Mouse (Mus musculus) myocyte (in vitro differentiated cells): ENCODE measurements around the gene H2-K1. TPM values are rescaled to one million over a fixed set of nuclear protein-coding genes. Genes with fewer than 3 reads are reported as not detected.
A peak's percentile ranks its signal among the peaks of the same experiment; 100 is the strongest.

Source experiments
- H3K27me3 ChIP-seq: one replicate; pipeline ENCODE4 v1.6.1; 2011; ENCODE audit not compliant: control insufficient read depth, insufficient read depth, insufficient read length
- H3K36me3 ChIP-seq: one replicate; pipeline ENCODE4 v1.6.1; 2011; ENCODE audit not compliant: control insufficient read depth, insufficient read depth
- H3K4me2 ChIP-seq: one replicate; pipeline ENCODE4 v1.6.1; 2011; ENCODE audit warnings: low read depth, control low read depth
- H3K4me3 ChIP-seq: one replicate; pipeline ENCODE4 v1.5.1; 2011; ENCODE audit warnings: mild to moderate bottlenecking, control low read depth, moderate library complexity
- H3K79me2 ChIP-seq: one replicate; pipeline ENCODE4 v1.6.1; 2011; ENCODE audit not compliant: control insufficient read depth, insufficient read depth
- H3ac ChIP-seq: one replicate; pipeline ENCODE4 v1.6.1; 2011; ENCODE audit not compliant: control insufficient read depth, insufficient read length
- CEBPB ChIP-seq: IDR thresholded peaks from 2 replicates; pipeline ENCODE4 v1.6.1; 2011; ENCODE audit warnings: mild to moderate bottlenecking, moderate library complexity; ENCODE audit not compliant: poor library complexity, insufficient read depth, severe bottlenecking
- E2F4 ChIP-seq: IDR thresholded peaks from one replicate; pipeline ENCODE4 v1.6.1; 2011; ENCODE audit warnings: mild to moderate bottlenecking, control low read depth, moderate library complexity; ENCODE audit not compliant: insufficient read depth
- MAX ChIP-seq: IDR thresholded peaks from one replicate; pipeline ENCODE4 v1.6.1; 2011; ENCODE audit warnings: low read depth, mild to moderate bottlenecking, control low read depth
- MYOD1 ChIP-seq, 3 experiments: IDR thresholded peaks; one replicate each; pipeline ENCODE4 v1.6.1; 2011; ENCODE audit warnings: control low read depth in 2 of 3, low read depth in 2 of 3, mild to moderate bottlenecking in 2 of 3, moderate library complexity in 1 of 3; ENCODE audit not compliant: insufficient read length in 2 of 3, control insufficient read depth in 1 of 3
- MYOG ChIP-seq, 3 experiments: IDR thresholded peaks; one replicate each; pipeline ENCODE4 v1.6.1; 2011; ENCODE audit warnings: control low read depth in 2 of 3, low read depth in 2 of 3, mild to moderate bottlenecking in 2 of 3; ENCODE audit not compliant: insufficient read length in 2 of 3, control insufficient read depth in 1 of 3, insufficient read depth in 1 of 3
- POLR2A ChIP-seq: IDR thresholded peaks from one replicate; pipeline ENCODE4 v1.6.1; 2011; ENCODE audit warnings: low read depth, mild to moderate bottlenecking, control low read depth, moderate library complexity; ENCODE audit not compliant: insufficient read length
- POLR2AphosphoS2 ChIP-seq: IDR thresholded peaks from one replicate; pipeline ENCODE4 v1.6.1; 2011; ENCODE audit warnings: low read depth, control low read depth; ENCODE audit not compliant: insufficient read length
- REST ChIP-seq: IDR thresholded peaks from one replicate; pipeline ENCODE4 v1.6.1; 2011; ENCODE audit warnings: mild to moderate bottlenecking, control low read depth, moderate library complexity; ENCODE audit not compliant: insufficient read depth, insufficient read length
- SRF ChIP-seq: IDR thresholded peaks from one replicate; pipeline ENCODE4 v1.6.1; 2011; ENCODE audit warnings: low read depth; ENCODE audit not compliant: control insufficient read depth, insufficient read length
- TCF12 ChIP-seq: IDR thresholded peaks from one replicate; pipeline ENCODE4 v1.6.1; 2011; ENCODE audit warnings: mild to moderate bottlenecking, control low read depth; ENCODE audit not compliant: poor library complexity, insufficient read depth, severe bottlenecking
- TCF3 ChIP-seq: IDR thresholded peaks from one replicate; pipeline ENCODE4 v1.6.1; 2011; ENCODE audit warnings: low read depth, control low read depth; ENCODE audit not compliant: insufficient read length
- USF1 ChIP-seq: IDR thresholded peaks from one replicate; pipeline ENCODE4 v1.6.1; 2011; ENCODE audit warnings: low read depth, mild to moderate bottlenecking, control low read depth, moderate library complexity
- polyA plus RNA-seq: library from polyadenylated mRNA; unstranded; fragments of >200 nt; fragmentation: generic; extraction: Trizol; gene quantifications from one replicate; pipeline ENCODE4 v1.2.1, GENCODE M21; 2012; ENCODE audit warnings: missing spikeins

H2-K1 gene
- polyA plus RNA-seq, 1 experiment: 89.2 TPM

GRCm38 (mm10) chr17:34030861-34031326 lies 30.7 kb upstream of the H2-K1 start:
- Histone ChIP-seq H3K4me3 (peak overlapping the region; percentile 99), H3K79me2 (peaks cover 39% of the 10 kb centered on the region), H3ac (peak overlapping the region; percentile 71), H3K4me2 (peak overlapping the region; percentile 95), H3K27me3 (no peaks in the 10 kb centered on the region), H3K36me3 (peaks cover 12% of the 10 kb centered on the region)
- peak; percentile 51 for TF ChIP-seq POLR2A
- TF ChIP-seq TCF3: no peak
- TF ChIP-seq POLR2AphosphoS2: peak; percentile 65
- no peak for TF ChIP-seq TCF12
- no peak for TF ChIP-seq MYOG (IDR thresholded peaks at IDR 0.05; ENCODE audit: control insufficient read depth in 1 of 3, insufficient read depth in 1 of 3, insufficient read length in 2 of 3, low read depth in 2 of 3)
- no peak for TF ChIP-seq SRF

GRCm38 (mm10) chr17:34029890-34030595 lies 29.9 kb upstream of the H2-K1 start:
- Histone ChIP-seq H3K4me3 (peak overlapping the region; percentile 99), H3K36me3 (peaks cover 12% of the 10 kb centered on the region), H3K4me2 (peak overlapping the region; percentile 95), H3K27me3 (no peaks in the 10 kb centered on the region), H3K79me2 (peaks cover 39% of the 10 kb centered on the region), H3ac (peak overlapping the region; percentile 71)
- peak; percentile 62 for TF ChIP-seq POLR2AphosphoS2
- no peak for TF ChIP-seq CEBPB

- Histone ChIP-seq H3K4me3 (peak overlapping the region; percentile 99), H3ac (no peak overlapping the region), H3K4me2 (peak overlapping the region; percentile 95), H3K27me3 (no peaks in the 10 kb centered on the region), H3K36me3 (peaks cover 12% of the 10 kb centered on the region), H3K79me2 (peaks cover 39% of the 10 kb centered on the region)
- TF ChIP-seq REST (no peak), MYOD1 (IDR thresholded peaks at IDR 0.05; ENCODE audit: control insufficient read depth in 1 of 3, insufficient read length in 2 of 3, low read depth in 2 of 3) (no peak), USF1 (no peak), TCF3 (no peak), MYOG (IDR thresholded peaks at IDR 0.05; ENCODE audit: control insufficient read depth in 1 of 3, insufficient read depth in 1 of 3, insufficient read length in 2 of 3, low read depth in 2 of 3) (no peak), MAX (no peak), E2F4 (no peak), SRF (no peak), POLR2AphosphoS2 (no peak), CEBPB (no peak), TCF12 (no peak), POLR2A (no peak)
These were observed 29.2 kb upstream of the H2-K1 start for GRCm38 (mm10) chr17:34029150-34029889.

GRCm38 (mm10) chr17:34028501-34029149 lies 28.5 kb upstream of the H2-K1 start:
- peak overlapping the region; percentile 33 for H3K4me3 ChIP-seq
- H3K79me2 ChIP-seq: peaks cover 39% of the 10 kb centered on the region
- H3ac ChIP-seq: no peak overlapping the region
- H3K27me3 ChIP-seq: no peaks in the 10 kb centered on the region
- H3K36me3 ChIP-seq: peaks cover 12% of the 10 kb centered on the region
- no peak for TF ChIP-seq REST
- no peak for TF ChIP-seq E2F4
- peak; percentile 53 for TF ChIP-seq POLR2AphosphoS2
- peak overlapping the region; percentile 18 for H3K4me2 ChIP-seq

- Histone ChIP-seq H3K27me3 (no peaks in the 10 kb centered on the region), H3K4me3 (peak within 1 kb of the TSS; percentile 33), H3K36me3 (peaks cover 12% of the 10 kb centered on the region), H3K4me2 (peak within 1 kb of the TSS; percentile 72), H3ac (peak within 1 kb of the TSS; percentile 5), H3K79me2 (peaks cover 30% of the 10 kb centered on the region)
- peak; percentile 34 for TF ChIP-seq SRF
- peak in 1 of 3 experiments; percentile 23 for TF ChIP-seq MYOG (IDR thresholded peaks at IDR 0.05; ENCODE audit: control insufficient read depth in 1 of 3, insufficient read depth in 1 of 3, insufficient read length in 2 of 3, low read depth in 2 of 3)
- TF ChIP-seq TCF3: no peak
- no peak for TF ChIP-seq MAX
- peak; percentile 99 for TF ChIP-seq POLR2AphosphoS2
- TF ChIP-seq POLR2A: peak; percentile 79
These were observed 27.6 kb upstream of the H2-K1 start, which contains the start of gene H2-Ke6 for GRCm38 (mm10) chr17:34027656-34028223. H2-Ke6 (minus strand) TSS chr17:34028060.
